Mouse (Mus musculus) WW6 (cell line): Measurements from ENCODE around the gene Pitpnm1.
"Not testable (repeated sequence)": the region's sequence is repeated elsewhere in the genome, so short reads cannot be mapped to it uniquely, and the experiment has no call there.

ENCODE experiments used
- DNase-seq: peaks from one replicate; pipeline ENCODE4 v3.0.0-alpha.2; 2013; ENCODE audit warnings: low read depth, low spot score

The Pitpnm1 gene

GRCm38 (mm10) chr19:4117006-4117405 is 17.2 kb downstream of the Pitpnm1 start:
- DNase-seq: no peak

GRCm38 (mm10) chr19:4118350-4118749 is 18.6 kb downstream of the Pitpnm1 start:
- DNase-seq: no peak

- no peak for DNase-seq
Measured at GRCm38 (mm10) chr19:4119716-4120487, 20.1 kb downstream of the Pitpnm1 start.

GRCm38 (mm10) chr19:4120496-4120895 is 20.7 kb downstream of the Pitpnm1 start:
- no peak for DNase-seq

- peak; percentile 90 for DNase-seq
Measured at GRCm38 (mm10) chr19:4121097-4121805, 21.5 kb downstream of the Pitpnm1 start.

GRCm38 (mm10) chr19:4121896-4122295 is 22.1 kb downstream of the Pitpnm1 start:
- not testable (repeated sequence) for DNase-seq

GRCm38 (mm10) chr19:4122411-4123370 is 22.9 kb downstream of the Pitpnm1 start:
- DNase-seq: no peak

GRCm38 (mm10) chr19:4124432-4124831 is 24.6 kb downstream of the Pitpnm1 start:
- DNase-seq: no peak

GRCm38 (mm10) chr19:4125268-4125667 is 25.5 kb downstream of the Pitpnm1 start:
- DNase-seq: not testable (repeated sequence)

GRCm38 (mm10) chr19:4125741-4126696 is 26.2 kb downstream of the Pitpnm1 start, which contains the start of gene Aip:
Gene Aip, minus strand, starts transcription at chr19:4125858.
- DNase-seq: peak; percentile 95

- DNase-seq: no peak
Measured at GRCm38 (mm10) chr19:4126759-4127495, 27.1 kb downstream of the Pitpnm1 start.

GRCm38 (mm10) chr19:4129462-4129861 is 29.7 kb downstream of the Pitpnm1 start:
- DNase-seq: no peak

- DNase-seq: no peak
Measured at GRCm38 (mm10) chr19:4130106-4130505, 30.3 kb downstream of the Pitpnm1 start.

GRCm38 (mm10) chr19:4131075-4131474 is 31.3 kb downstream of the Pitpnm1 start:
- no peak for DNase-seq

GRCm38 (mm10) chr19:4131768-4132167 is 32.0 kb downstream of the Pitpnm1 start:
- no peak for DNase-seq

GRCm38 (mm10) chr19:4134354-4134753 is 34.6 kb downstream of the Pitpnm1 start:
- no peak for DNase-seq

GRCm38 (mm10) chr19:4135229-4135962 is 35.6 kb downstream of the Pitpnm1 start:
- DNase-seq: not testable (repeated sequence)

GRCm38 (mm10) chr19:4135963-4136345 is 36.2 kb downstream of the Pitpnm1 start:
- DNase-seq: not testable (repeated sequence)

GRCm38 (mm10) chr19:4136463-4136862 is 36.7 kb downstream of the Pitpnm1 start:
- no peak for DNase-seq
